Mouse (Mus musculus): ENCODE measurements at regions not wholly inside any gene's neighbourhood (a gene's known extent, or its start where the extent isn't known, plus 50 kb on each side); places are given as distances from the start of the nearest gene placed in this dataset.

DNA sequence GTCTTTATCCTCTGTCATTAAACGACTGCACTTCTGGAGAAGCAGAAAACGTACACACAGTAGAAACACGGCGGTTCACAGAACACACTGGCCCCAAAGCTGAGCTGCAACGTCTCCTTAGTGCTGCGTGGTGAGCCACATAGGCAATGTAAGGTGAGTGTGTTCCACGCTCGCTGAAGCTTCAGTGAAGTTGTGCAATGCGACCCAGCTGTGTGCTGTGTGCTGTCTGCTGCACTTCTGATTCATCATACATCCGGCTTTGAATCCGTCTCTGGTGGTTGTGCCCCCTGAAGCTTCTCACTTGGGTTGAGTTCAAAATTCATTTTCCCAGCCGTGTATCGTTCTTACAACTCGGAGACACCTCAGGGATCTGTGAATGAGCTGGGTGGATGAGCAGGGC lies 250.6 kb downstream of the Uaca start:
- H3K9ac ChIP-seq (replicated peaks; ENCODE audit: low read length, poor library complexity, severe bottlenecking): no peak overlapping the region
- H3K9me3 ChIP-seq (ENCODE audit: low read length): no peaks in the 10 kb centered on the region
- 86% methylated on average over 14 of the region's 14 CpGs for WGBS
- H3K4me2 ChIP-seq (ENCODE audit: low read depth, low read length, poor library complexity, severe bottlenecking): no peak overlapping the region
- H3K4me3 ChIP-seq (ENCODE audit: low read depth, low read length): no peak overlapping the region
- no peak for TF ChIP-seq CTCF (IDR thresholded peaks at IDR 0.05)
- H3K4me1 ChIP-seq (ENCODE audit: insufficient read depth, low read length): no peaks in the 10 kb centered on the region; the same call in 1 of the 2 replicates
- no peak overlapping the region for H3K27ac ChIP-seq (ENCODE audit: low read depth, low read length)
- DNase-seq (ENCODE audit: low spot score) (no peak), ATAC-seq (ENCODE audit: low FRiP score) (no peak)
- H3K27me3 ChIP-seq (ENCODE audit: insufficient read depth, low read length): no peaks in the 10 kb centered on the region
- H3K36me3 ChIP-seq (ENCODE audit: insufficient read depth, low read length): no peaks in the 10 kb centered on the region

- no peaks in the 10 kb centered on the region; the same call in 1 of the 2 replicates for H3K4me1 ChIP-seq (ENCODE audit: insufficient read depth, low read length)
- no peaks in the 10 kb centered on the region for H3K36me3 ChIP-seq (ENCODE audit: insufficient read depth, low read length)
- H3K27ac ChIP-seq (ENCODE audit: low read depth, low read length): no peak overlapping the region
- peak; percentile 89 for TF ChIP-seq CTCF (IDR thresholded peaks at IDR 0.05)
- no peak overlapping the region for H3K4me2 ChIP-seq (ENCODE audit: low read depth, low read length, poor library complexity, severe bottlenecking)
- no peak overlapping the region for H3K9ac ChIP-seq (replicated peaks; ENCODE audit: low read length, poor library complexity, severe bottlenecking)
- no peak overlapping the region for H3K4me3 ChIP-seq (ENCODE audit: low read depth, low read length)
- no peaks in the 10 kb centered on the region for H3K27me3 ChIP-seq (ENCODE audit: insufficient read depth, low read length)
- no peaks in the 10 kb centered on the region for H3K9me3 ChIP-seq (ENCODE audit: low read length)
- DNase-seq (ENCODE audit: low spot score) (peak; percentile 71), ATAC-seq (ENCODE audit: low FRiP score) (no peak)
- 19% methylated on average over 7 of the region's 7 CpGs for WGBS
Measured at GRCm38 (mm10) chr9:61046517-61046916, 252.2 kb downstream of the Uaca start.

GRCm38 (mm10) chr9:61047289-61047688 lies 252.9 kb downstream of the Uaca start:
- DNase-seq (ENCODE audit: low spot score): no peak
- Histone ChIP-seq H3K4me2 (ENCODE audit: low read depth, low read length, poor library complexity, severe bottlenecking) (no peak overlapping the region), H3K9me3 (ENCODE audit: low read length) (no peaks in the 10 kb centered on the region), H3K27me3 (ENCODE audit: insufficient read depth, low read length) (no peaks in the 10 kb centered on the region), H3K4me3 (ENCODE audit: low read depth, low read length) (no peak overlapping the region), H3K9ac (replicated peaks; ENCODE audit: low read length, poor library complexity, severe bottlenecking) (no peak overlapping the region), H3K27ac (ENCODE audit: low read depth, low read length) (no peak overlapping the region), H3K36me3 (ENCODE audit: insufficient read depth, low read length) (no peaks in the 10 kb centered on the region), H3K4me1 (ENCODE audit: insufficient read depth, low read length) (no peaks in the 10 kb centered on the region; the same call in 1 of the 2 replicates)
- no peak for ATAC-seq (ENCODE audit: low FRiP score)
- TF ChIP-seq CTCF (IDR thresholded peaks at IDR 0.05): no peak
- 71% methylated on average over 11 of the region's 11 CpGs for WGBS

GRCm38 (mm10) chr9:61048576-61048975 lies 254.2 kb downstream of the Uaca start:
- Histone ChIP-seq H3K9me3 (ENCODE audit: low read length) (no peaks in the 10 kb centered on the region), H3K4me2 (ENCODE audit: low read depth, low read length, poor library complexity, severe bottlenecking) (no peak overlapping the region), H3K27me3 (ENCODE audit: insufficient read depth, low read length) (no peaks in the 10 kb centered on the region), H3K27ac (ENCODE audit: low read depth, low read length) (no peak overlapping the region), H3K4me3 (ENCODE audit: low read depth, low read length) (no peak overlapping the region), H3K9ac (replicated peaks; ENCODE audit: low read length, poor library complexity, severe bottlenecking) (no peak overlapping the region), H3K4me1 (ENCODE audit: insufficient read depth, low read length) (no peaks in the 10 kb centered on the region; the same call in 1 of the 2 replicates), H3K36me3 (ENCODE audit: insufficient read depth, low read length) (no peaks in the 10 kb centered on the region)
- DNase-seq (ENCODE audit: low spot score) (no peak), ATAC-seq (ENCODE audit: low FRiP score) (no peak)
- no peak for TF ChIP-seq CTCF (IDR thresholded peaks at IDR 0.05)
- 77% methylated on average over 15 of the region's 15 CpGs for WGBS

- Histone ChIP-seq H3K9ac (replicated peaks; ENCODE audit: low read length, poor library complexity, severe bottlenecking) (no peak overlapping the region), H3K27me3 (ENCODE audit: insufficient read depth, low read length) (no peaks in the 10 kb centered on the region), H3K27ac (ENCODE audit: low read depth, low read length) (no peak overlapping the region), H3K4me2 (ENCODE audit: low read depth, low read length, poor library complexity, severe bottlenecking) (no peak overlapping the region), H3K9me3 (ENCODE audit: low read length) (no peaks in the 10 kb centered on the region), H3K4me3 (ENCODE audit: low read depth, low read length) (no peak overlapping the region), H3K36me3 (ENCODE audit: insufficient read depth, low read length) (no peaks in the 10 kb centered on the region), H3K4me1 (ENCODE audit: insufficient read depth, low read length) (peaks cover 11% of the 10 kb centered on the region; the same call in 1 of the 2 replicates)
- no peak for ATAC-seq (ENCODE audit: low FRiP score)
- WGBS: 92% methylated on average over 12 of the region's 12 CpGs
- no peak for DNase-seq (ENCODE audit: low spot score)
- TF ChIP-seq CTCF (IDR thresholded peaks at IDR 0.05): no peak
Measured at GRCm38 (mm10) chr9:61052621-61053020, 258.3 kb downstream of the Uaca start.

DNA sequence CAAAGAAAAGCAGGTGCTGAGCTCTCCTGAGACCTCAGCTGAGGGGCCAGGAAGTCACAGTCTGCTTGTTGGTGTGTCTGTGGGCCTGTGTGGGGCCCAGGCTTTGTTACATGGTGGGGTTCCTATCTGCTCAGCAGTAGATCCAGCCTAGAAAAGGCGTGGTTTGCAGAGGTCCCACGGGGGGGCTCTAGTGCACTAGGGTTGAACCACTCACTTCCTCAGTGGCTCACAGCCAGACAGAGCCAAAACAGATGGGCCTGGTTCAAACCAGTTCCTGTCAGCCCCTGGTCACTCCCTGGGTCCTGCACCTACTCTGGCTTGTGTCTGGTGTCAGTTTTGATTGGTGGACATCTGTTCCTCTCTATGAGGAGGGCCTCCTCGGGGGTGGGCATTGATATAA lies 260.1 kb downstream of the Uaca start:
- ATAC-seq (ENCODE audit: low FRiP score): no peak
- Histone ChIP-seq H3K27ac (ENCODE audit: low read depth, low read length) (no peak overlapping the region), H3K36me3 (ENCODE audit: insufficient read depth, low read length) (no peaks in the 10 kb centered on the region), H3K4me3 (ENCODE audit: low read depth, low read length) (no peak overlapping the region), H3K9ac (replicated peaks; ENCODE audit: low read length, poor library complexity, severe bottlenecking) (no peak overlapping the region), H3K9me3 (ENCODE audit: low read length) (no peaks in the 10 kb centered on the region), H3K27me3 (ENCODE audit: insufficient read depth, low read length) (no peaks in the 10 kb centered on the region), H3K4me2 (ENCODE audit: low read depth, low read length, poor library complexity, severe bottlenecking) (no peak overlapping the region), H3K4me1 (ENCODE audit: insufficient read depth, low read length) (peaks cover 11% of the 10 kb centered on the region; the same call in 1 of the 2 replicates)
- WGBS: 26% methylated on average over 3 of the region's 3 CpGs
- peak; percentile 10; the same call in 1 of the 2 replicates for TF ChIP-seq CTCF (IDR thresholded peaks at IDR 0.05)
- DNase-seq (ENCODE audit: low spot score): peak; percentile 67
